Mouse (Mus musculus): ENCODE data around the gene Thsd4. TPM values are rescaled to one million over a fixed set of nuclear protein-coding genes. Genes with fewer than 3 reads are reported as not detected.

Gene Thsd4
- polyA plus RNA-seq, 1 experiment = 0.97 TPM

- TF ChIP-seq POLR2A (IDR thresholded peaks at IDR 0.05; ENCODE audit: borderline replicate concordance, control insufficient read depth, low read depth, low read length) (no peak), CTCF (IDR thresholded peaks at IDR 0.05; ENCODE audit: control insufficient read depth, insufficient read depth, low read length) (no peak)
- H3K4me3 ChIP-seq (replicated peaks; ENCODE audit: control insufficient read depth, low read depth, low read length) = no peak overlapping the region
- no peak overlapping the region for H3K27ac ChIP-seq (ENCODE audit: control insufficient read depth, insufficient read depth, low read depth, low read length, poor library complexity)
- WGBS = 85% methylated on average over 9 of the region's 9 CpGs
- H3K4me1 ChIP-seq (ENCODE audit: control insufficient read depth, insufficient read depth, low read length) = no peaks in the 10 kb centered on the region
Observed at GRCm38 (mm10) chr9:60115306-60115705, 406.5 kb downstream of the Thsd4 start.

GRCm38 (mm10) chr9:60110200-60110599 is 411.6 kb downstream of the Thsd4 start:
- H3K27ac ChIP-seq (ENCODE audit: control insufficient read depth, insufficient read depth, low read depth, low read length, poor library complexity) = no peak overlapping the region
- 81% methylated on average over 5 of the region's 5 CpGs for WGBS
- no peak overlapping the region for H3K4me3 ChIP-seq (replicated peaks; ENCODE audit: control insufficient read depth, low read depth, low read length)
- H3K4me1 ChIP-seq (ENCODE audit: control insufficient read depth, insufficient read depth, low read length) = no peaks in the 10 kb centered on the region; the same call in 1 of the 2 replicates
- TF ChIP-seq POLR2A (IDR thresholded peaks at IDR 0.05; ENCODE audit: borderline replicate concordance, control insufficient read depth, low read depth, low read length) (no peak), CTCF (IDR thresholded peaks at IDR 0.05; ENCODE audit: control insufficient read depth, insufficient read depth, low read length) (no peak)

- Histone ChIP-seq H3K4me3 (replicated peaks; ENCODE audit: control insufficient read depth, low read depth, low read length) (no peak overlapping the region), H3K4me1 (ENCODE audit: control insufficient read depth, insufficient read depth, low read length) (no peaks in the 10 kb centered on the region; the same call in 1 of the 2 replicates), H3K27ac (ENCODE audit: control insufficient read depth, insufficient read depth, low read depth, low read length, poor library complexity) (no peak overlapping the region)
- no peak for TF ChIP-seq POLR2A (IDR thresholded peaks at IDR 0.05; ENCODE audit: borderline replicate concordance, control insufficient read depth, low read depth, low read length)
- TF ChIP-seq CTCF (IDR thresholded peaks at IDR 0.05; ENCODE audit: control insufficient read depth, insufficient read depth, low read length) = no peak
- WGBS = 73% methylated on average over 6 of the region's 6 CpGs
Observed at GRCm38 (mm10) chr9:60106683-60107082, 415.2 kb downstream of the Thsd4 start.

- no peak for TF ChIP-seq CTCF (IDR thresholded peaks at IDR 0.05; ENCODE audit: control insufficient read depth, insufficient read depth, low read length)
- no peak for TF ChIP-seq POLR2A (IDR thresholded peaks at IDR 0.05; ENCODE audit: borderline replicate concordance, control insufficient read depth, low read depth, low read length)
- WGBS = 64% methylated on average over 1 of the region's 1 CpGs
- Histone ChIP-seq H3K27ac (ENCODE audit: control insufficient read depth, insufficient read depth, low read depth, low read length, poor library complexity) (no peak overlapping the region), H3K4me3 (replicated peaks; ENCODE audit: control insufficient read depth, low read depth, low read length) (no peak overlapping the region), H3K4me1 (ENCODE audit: control insufficient read depth, insufficient read depth, low read length) (no peaks in the 10 kb centered on the region; the same call in 1 of the 2 replicates)
Observed at GRCm38 (mm10) chr9:60106106-60106505, 415.7 kb downstream of the Thsd4 start.

GRCm38 (mm10) chr9:60094211-60094610 is 427.6 kb downstream of the Thsd4 start:
- 71% methylated on average over 1 of the region's 1 CpGs for WGBS
- H3K4me3 ChIP-seq (replicated peaks; ENCODE audit: control insufficient read depth, low read depth, low read length) = no peak overlapping the region
- H3K27ac ChIP-seq (ENCODE audit: control insufficient read depth, insufficient read depth, low read depth, low read length, poor library complexity) = no peak overlapping the region
- no peak for TF ChIP-seq POLR2A (IDR thresholded peaks at IDR 0.05; ENCODE audit: borderline replicate concordance, control insufficient read depth, low read depth, low read length)
- TF ChIP-seq CTCF (IDR thresholded peaks at IDR 0.05; ENCODE audit: control insufficient read depth, insufficient read depth, low read length) = no peak
- H3K4me1 ChIP-seq (ENCODE audit: control insufficient read depth, insufficient read depth, low read length) = no peaks in the 10 kb centered on the region

- 77% methylated on average over 5 of the region's 5 CpGs for WGBS
- no peak for TF ChIP-seq CTCF (IDR thresholded peaks at IDR 0.05; ENCODE audit: control insufficient read depth, insufficient read depth, low read length)
- TF ChIP-seq POLR2A (IDR thresholded peaks at IDR 0.05; ENCODE audit: borderline replicate concordance, control insufficient read depth, low read depth, low read length) = no peak
- H3K4me1 ChIP-seq (ENCODE audit: control insufficient read depth, insufficient read depth, low read length) = no peaks in the 10 kb centered on the region
- H3K27ac ChIP-seq (ENCODE audit: control insufficient read depth, insufficient read depth, low read depth, low read length, poor library complexity) = no peak overlapping the region
- H3K4me3 ChIP-seq (replicated peaks; ENCODE audit: control insufficient read depth, low read depth, low read length) = no peak overlapping the region
Observed at GRCm38 (mm10) chr9:60092428-60092827, 429.4 kb downstream of the Thsd4 start.

- WGBS = 84% methylated on average over 4 of the region's 4 CpGs
- H3K4me3 ChIP-seq (replicated peaks; ENCODE audit: control insufficient read depth, low read depth, low read length) = no peak overlapping the region
- H3K4me1 ChIP-seq (ENCODE audit: control insufficient read depth, insufficient read depth, low read length) = no peaks in the 10 kb centered on the region
- H3K27ac ChIP-seq (ENCODE audit: control insufficient read depth, insufficient read depth, low read depth, low read length, poor library complexity) = no peak overlapping the region
- TF ChIP-seq POLR2A (IDR thresholded peaks at IDR 0.05; ENCODE audit: borderline replicate concordance, control insufficient read depth, low read depth, low read length) = no peak
Observed at GRCm38 (mm10) chr9:60089441-60089840, 432.4 kb downstream of the Thsd4 start.

- Histone ChIP-seq H3K27ac (ENCODE audit: control insufficient read depth, insufficient read depth, low read depth, low read length, poor library complexity) (no peak overlapping the region), H3K4me1 (ENCODE audit: control insufficient read depth, insufficient read depth, low read length) (no peaks in the 10 kb centered on the region), H3K4me3 (replicated peaks; ENCODE audit: control insufficient read depth, low read depth, low read length) (no peak overlapping the region)
- WGBS = 49% methylated on average over 5 of the region's 5 CpGs
- TF ChIP-seq CTCF (IDR thresholded peaks at IDR 0.05; ENCODE audit: control insufficient read depth, insufficient read depth, low read length) = peak; percentile 63
- no peak for TF ChIP-seq POLR2A (IDR thresholded peaks at IDR 0.05; ENCODE audit: borderline replicate concordance, control insufficient read depth, low read depth, low read length)
Observed at GRCm38 (mm10) chr9:60088101-60088500, 433.7 kb downstream of the Thsd4 start.

GRCm38 (mm10) chr9:60082107-60082581 is 439.7 kb downstream of the Thsd4 start:
- WGBS = 49% methylated on average over 5 of the region's 5 CpGs
- Histone ChIP-seq H3K27ac (ENCODE audit: control insufficient read depth, insufficient read depth, low read depth, low read length, poor library complexity) (no peak overlapping the region), H3K4me1 (ENCODE audit: control insufficient read depth, insufficient read depth, low read length) (no peaks in the 10 kb centered on the region), H3K4me3 (replicated peaks; ENCODE audit: control insufficient read depth, low read depth, low read length) (no peak overlapping the region)
- no peak for TF ChIP-seq POLR2A (IDR thresholded peaks at IDR 0.05; ENCODE audit: borderline replicate concordance, control insufficient read depth, low read depth, low read length)
- no peak for TF ChIP-seq CTCF (IDR thresholded peaks at IDR 0.05; ENCODE audit: control insufficient read depth, insufficient read depth, low read length)
